Mouse (Mus musculus): ENCODE measurements around the gene Ak9.

DNA sequence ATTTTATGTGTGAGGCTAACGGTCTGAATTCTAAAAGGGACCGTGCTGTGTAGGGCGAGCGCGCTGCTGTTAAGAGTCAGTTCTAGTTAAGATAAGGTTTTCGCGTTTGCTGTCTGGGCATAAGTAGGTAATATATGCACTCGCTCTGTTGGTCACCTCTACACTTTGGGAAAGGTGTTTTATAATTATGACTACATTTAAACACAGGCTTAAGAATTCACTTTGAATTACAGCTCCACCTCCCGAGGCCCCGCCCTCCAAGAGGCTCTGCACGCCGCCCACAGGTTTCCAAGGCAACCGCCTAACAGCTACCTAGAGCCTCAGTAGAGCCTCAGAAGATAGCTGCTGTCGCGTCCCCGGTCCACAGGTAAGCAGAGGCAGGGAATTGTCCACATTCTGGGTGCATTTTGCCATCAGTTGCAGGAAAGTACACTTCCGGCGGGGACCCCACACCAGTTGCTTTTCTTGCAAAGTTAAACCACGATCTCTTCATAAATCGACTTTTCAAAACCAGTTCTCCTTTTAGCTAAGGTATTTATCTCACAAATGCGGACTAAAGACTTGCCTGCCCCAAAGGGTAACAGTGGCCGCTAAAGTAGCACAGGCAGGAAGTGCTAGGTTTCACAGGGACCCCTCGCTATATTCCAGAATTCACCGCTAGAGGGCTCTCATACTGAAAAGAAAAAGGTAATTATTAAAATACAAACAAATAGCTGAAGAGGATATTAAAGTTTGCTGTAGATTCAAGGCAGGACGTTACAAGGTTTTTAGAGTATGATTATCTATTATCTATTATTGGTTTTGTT is at the start of gene Ak9:
- TF ChIP-seq POLR2A (IDR thresholded peaks at IDR 0.05; ENCODE audit: control insufficient read depth, low read depth, low read length): peak; percentile 72
- TF ChIP-seq CTCF (IDR thresholded peaks at IDR 0.05; ENCODE audit: control insufficient read depth, insufficient read depth, insufficient replicate concordance, low read depth, low read length): peak; percentile 4; the same call in 1 of the 2 replicates
